Mouse (Mus musculus): ENCODE measurements around the gene Ttc22.

DNA sequence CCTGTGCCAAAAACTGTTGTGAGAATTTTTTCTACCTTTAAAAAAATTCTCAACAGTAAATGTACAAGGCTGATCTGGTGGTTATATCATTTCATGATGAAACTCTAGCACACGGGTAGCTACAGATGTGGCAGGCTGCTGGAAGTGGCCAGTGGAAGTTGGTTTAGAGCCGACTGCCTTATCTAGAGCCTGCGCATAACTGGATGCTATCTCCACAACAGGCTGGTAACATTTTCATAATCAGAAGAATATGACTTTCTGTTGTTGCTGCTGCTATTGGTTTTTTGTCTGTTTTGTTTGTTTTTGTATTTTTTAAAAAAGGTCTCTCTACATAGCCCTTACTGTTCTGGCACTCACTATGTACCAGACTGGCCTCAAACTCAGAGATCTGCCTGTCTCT, 30.3 kb downstream of the Ttc22 start:
- TF ChIP-seq CTCF (IDR thresholded peaks at IDR 0.05; ENCODE audit: low read depth, low read length) (no peak), POLR2A (IDR thresholded peaks at IDR 0.05; ENCODE audit: extremely low read depth, insufficient read depth, low read length) (no peak)
